Mouse (Mus musculus): ENCODE measurements at regions not wholly inside any gene's neighbourhood (a gene's known extent, or its start where the extent isn't known, plus 50 kb on each side); places are given as distances from the start of the nearest gene placed in this dataset.

DNA sequence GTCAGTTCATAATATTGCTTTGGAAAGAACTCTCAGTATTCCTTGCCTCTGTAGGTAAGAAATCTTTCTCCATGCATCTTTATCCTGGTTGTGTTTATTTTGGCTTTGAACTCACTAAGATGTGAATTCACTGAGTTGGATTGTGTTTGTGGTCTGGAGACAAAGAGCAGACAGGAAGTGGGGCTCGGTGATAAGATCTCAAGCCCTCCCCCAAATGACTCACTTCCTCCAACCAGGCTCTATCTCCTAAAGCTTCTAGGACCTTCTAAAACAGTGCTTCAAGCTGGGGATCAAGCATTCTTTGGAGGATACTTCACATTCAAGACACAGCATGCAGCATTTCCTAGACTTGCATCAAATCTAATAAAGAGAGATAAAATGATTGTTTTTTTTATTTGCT is 395.5 kb upstream of the Nrp1 start:
- 70% methylated on average over 1 of the region's 1 CpGs for WGBS
- no peak overlapping the region for H3K9ac ChIP-seq
- no peaks in the 10 kb centered on the region for H3K9me3 ChIP-seq
- H3K27me3 ChIP-seq = no peaks in the 10 kb centered on the region
- no peak for ATAC-seq (ENCODE audit: insufficient number of reproducible peaks, insufficient read depth, low FRiP score, low TSS enrichment, low read depth)
- 0 out of 2 replicates have a peak, but pooled peaks cover 7% of the 10 kb centered on the region for H3K4me1 ChIP-seq
- H3K36me3 ChIP-seq = no peaks in the 10 kb centered on the region
- H3K27ac ChIP-seq = no peak overlapping the region
- no peak overlapping the region for H3K4me2 ChIP-seq
- H3K4me3 ChIP-seq = no peak overlapping the region

DNA sequence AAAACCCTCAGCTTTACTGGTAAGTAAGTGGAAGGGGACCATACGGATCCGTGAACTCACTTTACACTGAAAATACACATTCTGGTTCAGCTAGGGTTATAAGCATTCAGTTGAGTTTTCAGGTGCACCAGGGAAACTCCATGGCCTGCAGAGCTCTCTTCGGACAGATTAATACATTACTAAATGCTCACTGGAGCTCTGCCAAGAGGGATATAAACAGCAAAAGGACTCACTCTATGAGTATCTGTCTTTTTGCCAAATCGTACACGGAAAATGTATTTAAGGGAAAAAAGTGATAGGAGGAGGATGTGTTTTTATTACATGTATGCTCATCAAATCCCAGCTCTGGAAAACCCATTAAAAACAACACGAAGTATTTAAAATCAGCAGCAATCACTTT is 394.8 kb upstream of the Nrp1 start:
- H3K9me3 ChIP-seq = no peaks in the 10 kb centered on the region
- no peak overlapping the region for H3K4me3 ChIP-seq
- no peak for ATAC-seq (ENCODE audit: insufficient number of reproducible peaks, insufficient read depth, low FRiP score, low TSS enrichment, low read depth)
- no peak overlapping the region for H3K27ac ChIP-seq
- no peaks in the 10 kb centered on the region for H3K27me3 ChIP-seq
- no peak overlapping the region for H3K9ac ChIP-seq
- no peak overlapping the region for H3K4me2 ChIP-seq
- 83% methylated on average over 6 of the region's 6 CpGs for whole genome bisulfite sequencing
- 0 out of 2 replicates have a peak, but pooled peaks cover 3% of the 10 kb centered on the region for H3K4me1 ChIP-seq
- H3K36me3 ChIP-seq = no peaks in the 10 kb centered on the region

GRCm38 (mm10) chr8:127964801-127965200 is 393.6 kb upstream of the Nrp1 start:
- Histone ChIP-seq H3K27ac (no peak overlapping the region), H3K4me3 (no peak overlapping the region), H3K36me3 (no peaks in the 10 kb centered on the region), H3K4me2 (no peak overlapping the region), H3K4me1 (no peaks in the 10 kb centered on the region), H3K9ac (no peak overlapping the region), H3K9me3 (no peaks in the 10 kb centered on the region), H3K27me3 (no peaks in the 10 kb centered on the region)
- no peak for ATAC-seq (ENCODE audit: insufficient number of reproducible peaks, insufficient read depth, low FRiP score, low TSS enrichment, low read depth)

DNA sequence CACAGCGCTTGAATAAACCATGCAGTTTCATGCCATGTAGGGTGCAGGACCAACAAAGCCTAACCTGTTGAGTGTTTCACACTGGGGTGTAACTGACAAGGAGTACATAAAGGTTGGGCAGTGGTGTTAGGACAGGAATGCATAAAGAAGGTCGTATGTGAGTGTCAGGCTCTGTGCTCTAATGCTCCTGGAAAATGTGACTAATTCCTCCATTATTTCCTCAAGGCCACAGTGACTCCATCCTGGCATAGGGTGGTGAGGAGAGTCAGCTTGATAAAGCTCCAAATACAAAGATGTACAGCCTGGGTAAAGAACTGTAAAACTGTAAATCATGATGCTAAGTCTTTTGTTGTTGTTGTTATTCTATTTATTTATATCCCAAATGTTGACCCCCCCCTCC is 393.1 kb upstream of the Nrp1 start:
- Histone ChIP-seq H3K27me3 (no peaks in the 10 kb centered on the region), H3K4me2 (no peak overlapping the region), H3K4me1 (no peaks in the 10 kb centered on the region), H3K27ac (no peak overlapping the region), H3K4me3 (no peak overlapping the region), H3K9me3 (no peaks in the 10 kb centered on the region), H3K36me3 (no peaks in the 10 kb centered on the region), H3K9ac (no peak overlapping the region)
- 81% methylated on average over 2 of the region's 2 CpGs for WGBS
- ATAC-seq (ENCODE audit: insufficient number of reproducible peaks, insufficient read depth, low FRiP score, low TSS enrichment, low read depth) = no peak

GRCm38 (mm10) chr8:127968026-127968425 is 390.4 kb upstream of the Nrp1 start:
- WGBS = 90% methylated on average over 2 of the region's 2 CpGs
- Histone ChIP-seq H3K4me2 (no peak overlapping the region), H3K36me3 (no peaks in the 10 kb centered on the region), H3K4me3 (no peak overlapping the region), H3K9me3 (no peaks in the 10 kb centered on the region), H3K4me1 (no peaks in the 10 kb centered on the region), H3K27ac (no peak overlapping the region), H3K9ac (no peak overlapping the region), H3K27me3 (no peaks in the 10 kb centered on the region)
- ATAC-seq (ENCODE audit: insufficient number of reproducible peaks, insufficient read depth, low FRiP score, low TSS enrichment, low read depth) = no peak

DNA sequence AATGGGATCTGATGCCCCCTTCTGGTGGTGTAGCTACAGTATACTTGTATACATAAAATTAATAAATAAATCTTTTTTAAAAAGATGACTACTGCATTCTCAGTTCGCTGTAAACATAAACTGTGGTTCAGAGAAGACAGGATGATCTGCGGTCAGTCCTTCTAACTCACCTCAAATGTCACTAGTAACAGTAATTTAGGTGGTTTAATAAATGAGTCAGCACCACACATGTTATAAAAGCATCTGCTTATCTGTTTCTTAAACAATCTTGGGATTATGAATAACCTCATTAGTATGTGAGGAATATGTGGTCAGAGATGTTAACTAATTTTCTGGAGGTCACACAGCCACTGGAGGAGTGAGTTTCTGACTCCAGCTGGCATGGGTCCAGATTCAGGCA is 385.2 kb upstream of the Nrp1 start:
- no peak overlapping the region for H3K4me2 ChIP-seq
- H3K27ac ChIP-seq = no peak overlapping the region
- no peak overlapping the region for H3K4me3 ChIP-seq
- H3K36me3 ChIP-seq = no peaks in the 10 kb centered on the region
- no peak for ATAC-seq (ENCODE audit: insufficient number of reproducible peaks, insufficient read depth, low FRiP score, low TSS enrichment, low read depth)
- H3K9me3 ChIP-seq = no peaks in the 10 kb centered on the region
- H3K9ac ChIP-seq = no peak overlapping the region
- no peaks in the 10 kb centered on the region for H3K27me3 ChIP-seq
- 96% methylated on average over 2 of the region's 2 CpGs for WGBS
- H3K4me1 ChIP-seq = peaks cover 8% of the 10 kb centered on the region; the same call in 1 of the 2 replicates

GRCm38 (mm10) chr8:127977746-127978145 is 380.7 kb upstream of the Nrp1 start:
- H3K27ac ChIP-seq = no peak overlapping the region
- no peaks in the 10 kb centered on the region for H3K36me3 ChIP-seq
- no peak overlapping the region for H3K4me2 ChIP-seq
- ATAC-seq (ENCODE audit: insufficient number of reproducible peaks, insufficient read depth, low FRiP score, low TSS enrichment, low read depth) = no peak
- 48% methylated on average over 2 of the region's 2 CpGs for WGBS
- peaks cover 11% of the 10 kb centered on the region; the same call in 1 of the 2 replicates for H3K4me1 ChIP-seq
- H3K9me3 ChIP-seq = no peaks in the 10 kb centered on the region
- no peak overlapping the region for H3K4me3 ChIP-seq
- H3K27me3 ChIP-seq = no peaks in the 10 kb centered on the region
- H3K9ac ChIP-seq = no peak overlapping the region

DNA sequence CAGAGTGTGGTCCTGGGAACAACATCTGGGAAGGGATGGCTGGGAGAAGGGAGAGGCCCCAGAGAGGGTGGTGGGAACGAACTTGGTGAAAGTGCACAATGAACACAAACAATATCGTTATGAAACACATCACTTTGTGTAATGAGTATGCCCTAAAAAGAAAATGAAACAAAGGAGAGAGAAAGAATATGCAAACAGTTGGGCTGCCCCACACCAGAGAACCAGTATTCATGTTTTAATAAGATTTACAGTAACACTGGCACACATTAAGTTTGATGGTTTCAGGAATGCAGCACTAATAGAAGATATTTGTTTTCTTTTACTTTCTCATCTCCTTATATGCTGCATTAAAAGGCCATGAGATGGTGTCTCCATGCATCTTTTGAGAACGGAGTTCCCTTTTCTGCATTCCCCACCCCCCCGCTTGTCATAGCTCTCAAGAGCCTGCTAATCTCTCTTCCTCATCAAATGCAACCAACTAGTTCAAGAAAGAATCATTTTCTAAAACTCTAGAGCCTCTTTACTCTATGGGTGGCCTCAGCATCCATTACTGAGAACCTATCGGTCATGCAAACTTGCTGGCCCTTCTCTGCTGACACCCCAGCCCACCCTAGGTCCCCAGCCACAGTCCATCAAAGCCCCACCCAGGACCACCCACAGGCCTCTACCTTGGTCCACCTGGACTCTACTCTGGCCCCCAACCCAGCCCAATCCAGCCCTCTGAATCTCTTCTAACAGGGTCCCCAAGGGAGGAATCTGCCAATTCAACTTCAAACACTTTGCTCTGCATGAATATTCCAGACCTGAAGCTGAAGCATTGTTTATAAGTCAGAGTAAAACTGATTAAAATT is 379.0 kb upstream of the Nrp1 start:
- no peak for ATAC-seq (ENCODE audit: insufficient number of reproducible peaks, insufficient read depth, low FRiP score, low TSS enrichment, low read depth)
- WGBS = 66% methylated on average over 5 of the region's 5 CpGs
- Histone ChIP-seq H3K9ac (no peak overlapping the region), H3K27ac (no peak overlapping the region), H3K4me1 (peaks cover 11% of the 10 kb centered on the region; the same call in 1 of the 2 replicates), H3K4me2 (no peak overlapping the region), H3K36me3 (no peaks in the 10 kb centered on the region), H3K27me3 (no peaks in the 10 kb centered on the region), H3K4me3 (no peak overlapping the region), H3K9me3 (no peaks in the 10 kb centered on the region)

GRCm38 (mm10) chr8:127982165-127982564 is 376.2 kb upstream of the Nrp1 start:
- no peak for ATAC-seq (ENCODE audit: insufficient number of reproducible peaks, insufficient read depth, low FRiP score, low TSS enrichment, low read depth)
- 82% methylated on average over 5 of the region's 5 CpGs for WGBS

GRCm38 (mm10) chr8:127985616-127986015 is 372.8 kb upstream of the Nrp1 start:
- H3K4me1 ChIP-seq = peaks cover 2% of the 10 kb centered on the region; the same call in 1 of the 2 replicates
- 76% methylated on average over 6 of the region's 6 CpGs for WGBS

More at GRCm38 (mm10) chr8:127982165-127982564, 376.2 kb upstream of the Nrp1 start:
- no peaks in the 10 kb centered on the region for H3K36me3 ChIP-seq
- no peaks in the 10 kb centered on the region for H3K27me3 ChIP-seq
- no peak overlapping the region for H3K9ac ChIP-seq
- H3K9me3 ChIP-seq = no peaks in the 10 kb centered on the region
- no peak overlapping the region for H3K4me3 ChIP-seq
- no peak overlapping the region for H3K4me2 ChIP-seq
- peaks cover 12% of the 10 kb centered on the region for H3K4me1 ChIP-seq
- H3K27ac ChIP-seq = no peak overlapping the region

GRCm38 (mm10) chr8:127988887-127989286 is 369.5 kb upstream of the Nrp1 start:
- WGBS = 63% methylated on average over 1 of the region's 1 CpGs
- H3K27me3 ChIP-seq = no peaks in the 10 kb centered on the region
- ATAC-seq (ENCODE audit: insufficient number of reproducible peaks, insufficient read depth, low FRiP score, low TSS enrichment, low read depth) = no peak

More at GRCm38 (mm10) chr8:127985616-127986015, 372.8 kb upstream of the Nrp1 start:
- Histone ChIP-seq H3K27ac (no peak overlapping the region), H3K27me3 (no peaks in the 10 kb centered on the region), H3K9me3 (no peaks in the 10 kb centered on the region), H3K9ac (no peak overlapping the region), H3K4me3 (no peak overlapping the region), H3K4me2 (no peak overlapping the region), H3K36me3 (no peaks in the 10 kb centered on the region)
- no peak for ATAC-seq (ENCODE audit: insufficient number of reproducible peaks, insufficient read depth, low FRiP score, low TSS enrichment, low read depth)

GRCm38 (mm10) chr8:127994898-127995297 is 363.5 kb upstream of the Nrp1 start:
- no peaks in the 10 kb centered on the region for H3K36me3 ChIP-seq
- WGBS = 88% methylated on average over 1 of the region's 1 CpGs

More at GRCm38 (mm10) chr8:127988887-127989286, 369.5 kb upstream of the Nrp1 start:
- Histone ChIP-seq H3K9ac (no peak overlapping the region), H3K4me3 (no peak overlapping the region), H3K4me1 (peaks cover 2% of the 10 kb centered on the region; the same call in 1 of the 2 replicates), H3K36me3 (no peaks in the 10 kb centered on the region), H3K27ac (no peak overlapping the region), H3K9me3 (no peaks in the 10 kb centered on the region), H3K4me2 (no peak overlapping the region)

More at GRCm38 (mm10) chr8:127994898-127995297, 363.5 kb upstream of the Nrp1 start:
- Histone ChIP-seq H3K4me1 (peaks cover 7% of the 10 kb centered on the region; the same call in 1 of the 2 replicates), H3K9ac (no peak overlapping the region), H3K27me3 (no peaks in the 10 kb centered on the region), H3K4me3 (no peak overlapping the region), H3K9me3 (no peaks in the 10 kb centered on the region), H3K27ac (no peak overlapping the region), H3K4me2 (no peak overlapping the region)
- no peak for ATAC-seq (ENCODE audit: insufficient number of reproducible peaks, insufficient read depth, low FRiP score, low TSS enrichment, low read depth)
